Mouse (Mus musculus) intestine, embryonic 16.5 days (tissue): ENCODE data around the gene Spi1. TPM values are rescaled to one million over a fixed set of nuclear protein-coding genes. Genes with fewer than 3 reads are reported as not detected.

Source experiments
- ATAC-seq: fragments of 200-750 bp; cut with Nextera tagmentation; 2 replicates; pipeline ENCODE4 v1.8.0; 2017; ENCODE audit warnings: moderate TSS enrichment, moderate library complexity
- H3K27ac ChIP-seq: fragments of 300-500 bp; sonication (generic); 2 replicates; pipeline ENCODE4 v1.5.1; 2014; ENCODE audit warnings: mild to moderate bottlenecking, low read length
- H3K27me3 ChIP-seq: fragments of 300-500 bp; sonication (generic); replicated peaks from 2 replicates; pipeline ENCODE4 v1.6.1; 2014; ENCODE audit warnings: low read length, control low read depth, mixed read lengths; ENCODE audit not compliant: control insufficient read depth, insufficient read depth
- H3K36me3 ChIP-seq: fragments of 300-500 bp; sonication (generic); 2 replicates; pipeline ENCODE4 v1.6.1; 2014; ENCODE audit warnings: low read length, control low read depth; ENCODE audit not compliant: control insufficient read depth, insufficient read depth
- H3K4me1 ChIP-seq: fragments of 300-500 bp; sonication (generic); 2 replicates; pipeline ENCODE4 v1.6.1; 2014; ENCODE audit warnings: low read length, control low read depth, mixed read lengths; ENCODE audit not compliant: control insufficient read depth, insufficient read depth
- H3K4me2 ChIP-seq: fragments of 300-500 bp; sonication (generic); 2 replicates; pipeline ENCODE4 v1.6.1; 2014; ENCODE audit warnings: low read depth, low read length, control low read depth
- H3K4me3 ChIP-seq: fragments of 300-500 bp; sonication (generic); 2 replicates; pipeline ENCODE4 v1.5.1; 2014; ENCODE audit warnings: mild to moderate bottlenecking, low read length
- H3K9ac ChIP-seq: fragments of 300-500 bp; sonication (generic); 2 replicates; pipeline ENCODE4 v1.6.1; 2014; ENCODE audit warnings: low read depth, low read length
- H3K9me3 ChIP-seq: fragments of 300-500 bp; sonication (generic); 2 replicates; pipeline ENCODE4 v1.6.1; 2016; ENCODE audit warnings: low read length, control low read depth; ENCODE audit not compliant: control insufficient read depth
- WGBS: fragments of 180-500 bp; shearing (Covaris S2); extraction: QIAGEN DNeasy Blood & Tissue Kit; methylation state at CpG from one replicate; pipeline ENCODE4 v1.1.7; 2014; 5-methylcytosine and 5-hydroxymethylcytosine counted together
- polyA plus RNA-seq: library from polyadenylated mRNA; unstranded; fragments of >200 nt; fragmentation: Nextera tagmentation; extraction: Ambion mirVana; gene quantifications from 2 replicates; pipeline ENCODE4 v1.2.1, GENCODE M21; 2015

Spi1 gene
- polyA plus RNA-seq, 1 experiment from 2014 or later = 4.2 TPM

- Histone ChIP-seq H3K27me3 (no peaks in the 10 kb centered on the region), H3K27ac (no peak overlapping the region), H3K9ac (no peak overlapping the region), H3K36me3 (peaks cover 11% of the 10 kb centered on the region), H3K4me2 (no peak overlapping the region), H3K4me1 (peaks cover 13% of the 10 kb centered on the region), H3K4me3 (no peak overlapping the region), H3K9me3 (no peaks in the 10 kb centered on the region)
- ATAC-seq = no peak
- 85% methylated on average over 6 of the region's 6 CpGs for WGBS
Observed at GRCm38 (mm10) chr2:91064211-91064610, 18.0 kb upstream of the Spi1 start.

DNA sequence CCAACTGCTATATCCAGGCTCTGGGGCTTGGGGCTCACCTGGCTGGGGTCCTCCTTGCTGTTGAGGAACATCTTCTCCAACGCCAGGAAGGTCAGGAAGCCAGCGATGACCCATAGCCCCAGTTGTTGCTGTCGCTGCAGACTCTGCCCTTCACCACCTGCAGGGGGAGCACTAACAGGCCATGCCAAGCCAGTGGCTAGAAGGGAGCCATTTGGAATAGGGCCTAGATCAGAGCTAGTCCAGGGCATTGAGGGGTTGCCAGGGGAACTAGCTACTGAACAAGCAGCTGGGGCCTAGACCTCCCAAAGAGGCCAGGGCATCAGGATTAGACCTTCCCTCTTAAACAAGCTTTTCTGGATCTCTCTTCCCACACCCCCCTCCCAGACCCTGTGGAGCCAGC is 16.6 kb upstream of the Spi1 start:
- no peak for ATAC-seq
- Histone ChIP-seq H3K27me3 (no peaks in the 10 kb centered on the region), H3K27ac (no peak overlapping the region), H3K4me1 (peaks cover 17% of the 10 kb centered on the region), H3K4me3 (no peak overlapping the region), H3K9me3 (no peaks in the 10 kb centered on the region), H3K36me3 (peaks cover 7% of the 10 kb centered on the region), H3K9ac (no peak overlapping the region), H3K4me2 (no peak overlapping the region)
- WGBS = 51% methylated on average over 3 of the region's 3 CpGs

DNA sequence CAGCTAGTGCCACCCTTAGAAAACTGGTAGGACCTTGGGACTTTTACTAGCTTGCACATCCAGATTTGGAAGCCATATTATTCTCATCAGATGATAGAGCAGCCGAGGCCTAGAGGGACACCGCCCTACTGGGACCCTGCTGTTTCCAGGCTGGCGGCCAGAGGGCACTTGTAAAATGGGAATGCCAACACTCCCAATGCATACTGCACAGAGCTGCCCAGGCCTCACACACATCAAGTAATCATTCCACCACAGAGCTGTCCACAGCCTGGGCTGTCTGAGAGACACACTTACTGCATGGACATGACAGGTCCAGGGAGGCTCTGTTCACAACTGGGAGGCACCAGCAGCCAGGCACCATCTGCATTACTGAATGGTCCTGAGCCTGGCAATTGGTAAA is 15.7 kb upstream of the Spi1 start:
- Histone ChIP-seq H3K9me3 (no peaks in the 10 kb centered on the region), H3K27me3 (no peaks in the 10 kb centered on the region), H3K27ac (no peak overlapping the region), H3K9ac (no peak overlapping the region), H3K4me2 (no peak overlapping the region), H3K4me1 (peaks cover 17% of the 10 kb centered on the region), H3K4me3 (no peak overlapping the region), H3K36me3 (peaks cover 7% of the 10 kb centered on the region)
- ATAC-seq = no peak
- WGBS = 84% methylated on average over 3 of the region's 3 CpGs

DNA sequence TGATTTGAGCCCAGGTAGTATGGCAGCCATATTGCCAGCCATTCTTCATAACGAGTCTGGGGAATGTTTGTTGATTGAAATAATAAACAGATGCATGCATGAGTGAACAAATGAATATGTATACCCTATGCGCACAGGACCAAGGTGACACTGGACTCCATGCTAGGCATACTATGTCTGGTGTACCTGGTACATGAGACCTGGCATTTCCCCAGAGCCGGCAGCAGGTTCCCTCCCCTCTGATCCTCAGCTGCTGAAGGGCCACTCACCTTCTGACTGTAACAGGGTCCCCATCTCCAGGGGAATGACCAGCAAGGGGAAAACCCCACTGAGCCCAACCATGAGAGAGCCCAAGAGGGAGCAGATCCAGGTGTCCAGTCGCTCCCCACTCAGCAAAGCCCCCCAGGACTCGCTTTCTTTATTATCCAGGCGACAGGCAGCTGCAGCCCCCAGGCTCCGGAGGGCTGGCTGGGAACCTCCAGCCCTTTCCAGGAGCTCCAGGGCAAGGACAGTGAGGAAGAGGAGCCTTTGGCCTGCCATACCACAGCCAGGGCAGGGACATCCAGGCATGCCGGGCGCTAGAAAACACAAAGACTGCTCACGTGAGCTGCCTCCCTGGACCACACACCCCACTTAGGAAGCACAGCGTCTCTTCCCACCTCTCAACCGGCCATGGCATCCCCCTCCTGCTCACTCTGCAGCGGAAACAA is 13.9 kb upstream of the Spi1 start:
- Histone ChIP-seq H3K27ac (no peak overlapping the region), H3K4me3 (peak overlapping the region; percentile 71; the same call in 1 of the 2 replicates), H3K4me2 (peak overlapping the region; percentile 94), H3K36me3 (no peaks in the 10 kb centered on the region), H3K4me1 (peaks cover 13% of the 10 kb centered on the region), H3K9me3 (no peaks in the 10 kb centered on the region), H3K9ac (peak overlapping the region; percentile 78), H3K27me3 (no peaks in the 10 kb centered on the region)
- WGBS = 61% methylated on average over 13 of the region's 13 CpGs
- no peak for ATAC-seq

GRCm38 (mm10) chr2:91068872-91069165 is 13.4 kb upstream of the Spi1 start:
- WGBS = 49% methylated on average over 6 of the region's 6 CpGs
- no peaks in the 10 kb centered on the region for H3K36me3 ChIP-seq
- H3K4me1 ChIP-seq = peaks cover 13% of the 10 kb centered on the region
- H3K4me2 ChIP-seq = peak overlapping the region; percentile 94
- H3K4me3 ChIP-seq = peak overlapping the region; percentile 71
- peak overlapping the region; percentile 78 for H3K9ac ChIP-seq
- H3K27ac ChIP-seq = no peak overlapping the region
- H3K9me3 ChIP-seq = no peaks in the 10 kb centered on the region
- no peak for ATAC-seq
- H3K27me3 ChIP-seq = no peaks in the 10 kb centered on the region

GRCm38 (mm10) chr2:91069306-91070000 is 12.7 kb upstream of the Spi1 start:
- peak overlapping the region; percentile 94 for H3K4me2 ChIP-seq
- no peaks in the 10 kb centered on the region for H3K9me3 ChIP-seq
- H3K4me3 ChIP-seq = peak overlapping the region; percentile 71
- H3K27me3 ChIP-seq = no peaks in the 10 kb centered on the region
- ATAC-seq = peak; percentile 3
- peak overlapping the region; percentile 78 for H3K9ac ChIP-seq
- peaks cover 13% of the 10 kb centered on the region for H3K4me1 ChIP-seq
- no peaks in the 10 kb centered on the region for H3K36me3 ChIP-seq
- peak overlapping the region; percentile 85 for H3K27ac ChIP-seq
- WGBS = 7% methylated on average over 14 of the region's 14 CpGs

DNA sequence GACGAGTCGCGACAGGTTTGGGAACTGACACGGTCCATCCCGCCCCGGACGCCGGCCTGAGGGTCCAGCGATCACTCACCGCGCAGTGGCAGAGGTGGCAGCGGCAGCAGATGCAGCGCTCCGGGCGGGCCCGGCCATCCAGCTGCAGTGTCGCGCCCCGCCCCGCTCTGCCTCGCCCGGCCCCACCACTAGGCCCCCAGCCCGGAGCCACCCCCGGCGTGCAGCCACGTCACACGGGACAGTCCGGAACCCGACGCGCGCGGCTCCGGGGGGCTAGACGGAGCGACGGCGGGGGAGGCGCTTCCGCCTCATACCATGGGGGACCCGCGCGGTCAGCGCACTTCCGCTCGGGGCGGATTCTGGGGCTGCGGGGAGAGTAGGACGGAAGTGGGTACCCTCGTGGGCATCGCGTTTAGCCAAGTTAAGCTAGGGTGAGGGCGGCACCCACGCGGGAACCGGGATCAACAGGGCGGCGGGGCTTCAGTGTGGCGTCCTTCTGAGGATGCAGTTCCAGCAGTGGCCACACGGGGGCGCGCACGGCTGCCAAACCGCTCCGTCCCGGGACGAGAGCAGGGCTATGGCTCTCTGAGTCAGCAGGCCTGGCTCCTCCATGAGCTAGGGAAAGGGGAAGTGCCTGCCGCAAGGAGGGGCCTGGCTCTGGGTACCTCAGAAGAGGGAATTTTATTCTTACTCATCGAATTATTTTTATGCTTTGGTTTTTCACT is 12.0 kb upstream of the Spi1 start, which contains the start of gene Slc39a13:
TSS of gene Slc39a13 (minus strand) at position 342 of the 725 bp plus-strand sequence.
- Histone ChIP-seq H3K4me3 (peak within 1 kb of the TSS; percentile 71), H3K27ac (peak within 1 kb of the TSS; percentile 85), H3K9ac (peak within 1 kb of the TSS; percentile 78), H3K9me3 (no peaks in the 10 kb centered on the region), H3K27me3 (no peaks in the 10 kb centered on the region), H3K4me1 (peaks cover 13% of the 10 kb centered on the region), H3K36me3 (no peaks in the 10 kb centered on the region), H3K4me2 (peak within 1 kb of the TSS; percentile 94)
- peak; percentile 97 for ATAC-seq
- WGBS = under 1% methylated on average over 65 of the region's 69 CpGs

GRCm38 (mm10) chr2:91071059-91071458 is 11.1 kb upstream of the Spi1 start:
- WGBS = 83% methylated on average over 10 of the region's 10 CpGs

GRCm38 (mm10) chr2:91072092-91072491 is 10.1 kb upstream of the Spi1 start:
- Histone ChIP-seq H3K27ac (no peak overlapping the region), H3K4me3 (no peak overlapping the region), H3K4me2 (no peak overlapping the region), H3K9ac (no peak overlapping the region), H3K4me1 (peaks cover 13% of the 10 kb centered on the region), H3K9me3 (no peaks in the 10 kb centered on the region), H3K27me3 (no peaks in the 10 kb centered on the region), H3K36me3 (no peaks in the 10 kb centered on the region)
- 20% methylated on average over 1 of the region's 1 CpGs for WGBS
- no peak for ATAC-seq

More at GRCm38 (mm10) chr2:91071059-91071458, 11.1 kb upstream of the Spi1 start:
- no peak for ATAC-seq
- Histone ChIP-seq H3K4me3 (peak overlapping the region; percentile 71), H3K27me3 (no peaks in the 10 kb centered on the region), H3K4me2 (peak overlapping the region; percentile 94), H3K4me1 (peaks cover 13% of the 10 kb centered on the region), H3K36me3 (no peaks in the 10 kb centered on the region), H3K9ac (peak overlapping the region; percentile 78), H3K27ac (no peak overlapping the region), H3K9me3 (no peaks in the 10 kb centered on the region)
